Mouse (Mus musculus) MEL (cell line): Measurements from ENCODE around the gene Kansl3. TPM values are rescaled to one million over a fixed set of nuclear protein-coding genes. Genes with fewer than 3 reads are reported as not detected.

Source experiments
- DNase-seq: peaks from one replicate; pipeline ENCODE4 v3.0.0; 2011; ENCODE audit warnings: low read depth, low spot score
- H3K27ac ChIP-seq: 2 replicates; pipeline ENCODE4 v1.5.1; 2012; ENCODE audit warnings: low read depth, mild to moderate bottlenecking, control low read depth, low read length, moderate library complexity; ENCODE audit not compliant: control insufficient read depth
- H3K27me3 ChIP-seq, 2 experiments: fragments of 150-350 bp in 1 of 2; sonication (generic) in 1 of 2; 2 replicates each; pipeline ENCODE4 v1.6.1; 2012; ENCODE audit warnings: low read length in 2 of 2, mild to moderate bottlenecking in 2 of 2, improper control_type of control experiment in 1 of 2, moderate library complexity in 1 of 2; ENCODE audit not compliant: insufficient read depth in 2 of 2, control insufficient read depth in 1 of 2
- H3K36me3 ChIP-seq, 2 experiments: 2 replicates each; pipeline ENCODE4 v1.6.1; 2012 to 2014; ENCODE audit warnings: low read length in 2 of 2, improper control_type of control experiment in 1 of 2, inconsistent platforms in 1 of 2, mild to moderate bottlenecking in 1 of 2; ENCODE audit not compliant: insufficient read depth in 2 of 2, control insufficient read depth in 1 of 2
- H3K4me1 ChIP-seq, 2 experiments: fragments of 150-350 bp in 1 of 2; sonication (generic) in 1 of 2; 2 replicates each; pipeline ENCODE4 v1.6.1; 2012; ENCODE audit warnings: low read length in 2 of 2, improper control_type of control experiment in 1 of 2, mild to moderate bottlenecking in 1 of 2; ENCODE audit not compliant: insufficient read depth in 2 of 2, control insufficient read depth in 1 of 2
- H3K4me3 ChIP-seq, 2 experiments: fragments of 150-350 bp in 1 of 2; sonication (generic) in 1 of 2; 2 replicates each; pipeline ENCODE4 v1.5.1; 2012; ENCODE audit warnings: low read depth in 2 of 2, low read length in 2 of 2, mild to moderate bottlenecking in 2 of 2, moderate library complexity in 2 of 2, control low read depth in 1 of 2, improper control_type of control experiment in 1 of 2; ENCODE audit not compliant: control insufficient read depth in 1 of 2, insufficient read depth in 1 of 2
- H3K79me2 ChIP-seq: 2 replicates; pipeline ENCODE4 v1.6.1; 2012; ENCODE audit warnings: mild to moderate bottlenecking, low read length, moderate library complexity; ENCODE audit not compliant: control insufficient read depth, poor library complexity, insufficient read depth
- H3K9ac ChIP-seq: 2 replicates; pipeline ENCODE4 v1.6.1; 2012; ENCODE audit warnings: low read depth, mild to moderate bottlenecking, control low read depth, low read length, moderate library complexity; ENCODE audit not compliant: control insufficient read depth, poor library complexity, severe bottlenecking
- H3K9me3 ChIP-seq: fragments of 150-350 bp; sonication (generic); replicated peaks from 2 replicates; pipeline ENCODE4 v1.6.1; 2012; ENCODE audit warnings: mild to moderate bottlenecking, low read length, improper control_type of control experiment, moderate library complexity; ENCODE audit not compliant: insufficient read depth
- BHLHE40 ChIP-seq: IDR thresholded peaks from 2 replicates; pipeline ENCODE4 v1.6.1; 2012; ENCODE audit warnings: low read depth, mild to moderate bottlenecking, inconsistent platforms, low read length, improper control_type of control experiment, borderline replicate concordance
- CHD1 ChIP-seq: IDR thresholded peaks from 2 replicates; pipeline ENCODE4 v1.6.1; 2012; ENCODE audit warnings: low read depth, mild to moderate bottlenecking, inconsistent platforms, low read length, improper control_type of control experiment
- CTCF ChIP-seq, 3 experiments: IDR thresholded peaks in 2 of 3; conservative IDR thresholded peaks in 1 of 3; 2 replicates each; pipeline ENCODE4 v1.5.1; 2011 to 2012; ENCODE audit warnings: low read length in 3 of 3, low read depth in 2 of 3, mild to moderate bottlenecking in 2 of 3, improper control_type of control experiment in 1 of 3, inconsistent platforms in 1 of 3, mixed read lengths in 1 of 3, moderate library complexity in 1 of 3; ENCODE audit not compliant: control insufficient read depth in 1 of 3, insufficient read depth in 1 of 3, poor library complexity in 1 of 3, severe bottlenecking in 1 of 3
- EP300 ChIP-seq, 2 experiments: IDR thresholded peaks; 2 replicates each; pipeline ENCODE4 v1.6.1; 2011; ENCODE audit warnings: improper control_type of control experiment in 2 of 2, low read length in 2 of 2, low read depth in 1 of 2, mild to moderate bottlenecking in 1 of 2
- GATA1 ChIP-seq: IDR thresholded peaks from 2 replicates; pipeline ENCODE4 v1.6.1; 2011; ENCODE audit warnings: low read depth, low read length, improper control_type of control experiment
- KAT2A ChIP-seq: conservative IDR thresholded peaks from 2 replicates; pipeline ENCODE4 v1.6.1; 2012; ENCODE audit warnings: low read depth, low read length, improper control_type of control experiment, inconsistent platforms
- MYB ChIP-seq: IDR thresholded peaks from 2 replicates; pipeline ENCODE4 v1.6.1; 2011; ENCODE audit warnings: mild to moderate bottlenecking, low read depth, low read length, improper control_type of control experiment
- NRF1 ChIP-seq: IDR thresholded peaks from 2 replicates; pipeline ENCODE4 v1.6.1; 2014; ENCODE audit warnings: low read depth, mild to moderate bottlenecking, inconsistent platforms, low read length, improper control_type of control experiment, moderate library complexity; ENCODE audit not compliant: poor library complexity, insufficient read depth, severe bottlenecking
- POLR2AphosphoS2 ChIP-seq: IDR thresholded peaks from 2 replicates; pipeline ENCODE4 v1.6.1; 2011; ENCODE audit warnings: low read length, improper control_type of control experiment
- POLR2AphosphoS5 ChIP-seq: IDR thresholded peaks from 2 replicates; pipeline ENCODE4 v1.6.1; 2012; ENCODE audit warnings: low read depth, borderline replicate concordance, mild to moderate bottlenecking, inconsistent platforms, low read length, moderate library complexity, mixed read lengths
- RAD21 ChIP-seq: IDR thresholded peaks from 2 replicates; pipeline ENCODE4 v1.6.1; 2011; ENCODE audit warnings: mild to moderate bottlenecking, low read depth, low read length, improper control_type of control experiment
- RCOR1 ChIP-seq: IDR thresholded peaks from 2 replicates; pipeline ENCODE4 v1.6.1; 2012; ENCODE audit warnings: low read depth, mild to moderate bottlenecking, inconsistent platforms, low read length, improper control_type of control experiment
- SMC3 ChIP-seq: IDR thresholded peaks from 2 replicates; pipeline ENCODE4 v1.6.1; 2011; ENCODE audit warnings: low read depth, low read length, improper control_type of control experiment
- TBP ChIP-seq: IDR thresholded peaks from 2 replicates; pipeline ENCODE4 v1.8.0; 2011; ENCODE audit warnings: low read depth, low read length, improper control_type of control experiment
- USF2 ChIP-seq, 2 experiments: IDR thresholded peaks; 2 replicates each; pipeline ENCODE4 v1.6.1; 2011 to 2012; ENCODE audit warnings: improper control_type of control experiment in 2 of 2, low read length in 2 of 2, borderline replicate concordance in 1 of 2, inconsistent platforms in 1 of 2, low read depth in 1 of 2, mild to moderate bottlenecking in 1 of 2; ENCODE audit not compliant: insufficient read depth in 1 of 2
- ZC3H11A ChIP-seq: IDR thresholded peaks from 2 replicates; pipeline ENCODE4 v1.6.1; 2012; ENCODE audit warnings: low read depth, mild to moderate bottlenecking, inconsistent platforms, low read length, improper control_type of control experiment
- ZKSCAN1 ChIP-seq: IDR thresholded peaks from 2 replicates; pipeline ENCODE4 v1.6.1; 2012; ENCODE audit warnings: low read depth, mild to moderate bottlenecking, inconsistent platforms, low read length, improper control_type of control experiment, moderate library complexity
- polyA plus RNA-seq, 2 experiments: library from polyadenylated mRNA; stranded (reverse) in 1 of 2; unstranded in 1 of 2; fragments of >175 nt in 1 of 2; fragments of >200 nt in 1 of 2; gene quantifications; 2 replicates each; pipeline versions ENCODE4 v1.2.1 to v1.2.4; 2012; ENCODE audit warnings: low replicate concordance in 2 of 2, low read depth in 1 of 2; ENCODE audit not compliant: insufficient read length in 2 of 2, insufficient read depth in 1 of 2, missing spikeins in 1 of 2
- total RNA-seq: library from RNA; depleted of rRNA; stranded (reverse); fragments of 300-350 nt; gene quantifications from 2 replicates; pipeline ENCODE4 v1.2.3, GENCODE M21; 2012

The Kansl3 gene
- total and polyA plus RNA-seq, 3 experiments: 29.0 to 55.4 (median 45.6) TPM

DNA sequence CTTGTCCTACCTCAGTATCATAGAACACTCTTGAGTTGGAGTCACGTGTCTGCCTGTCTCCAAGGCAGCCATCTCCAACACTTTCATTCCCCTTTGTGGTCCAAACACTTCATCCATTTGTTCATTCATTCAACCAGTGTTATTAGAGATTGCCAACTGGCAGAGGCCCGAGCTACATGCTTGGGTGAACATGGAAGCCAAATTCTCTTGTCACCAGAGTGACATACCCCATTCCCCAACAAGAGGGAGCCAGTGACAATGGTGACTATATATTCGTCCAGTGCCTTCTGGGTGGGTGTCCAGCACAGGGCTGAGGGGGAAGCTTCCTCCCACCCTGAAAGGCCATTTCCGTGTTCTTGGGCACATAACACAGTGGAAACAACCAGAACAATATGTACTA lies 10.6 kb upstream of the Kansl3 start:
- H3K27me3 ChIP-seq: no peaks in the 10 kb centered on the region; a peak in 2 of 4 replicates
- peaks cover 0 to 10% of the 10 kb centered on the region in 2 experiments; a peak in 1 of 4 replicates for H3K4me1 ChIP-seq
- H3K36me3 ChIP-seq: 0 out of 4 replicates have a peak, but pooled peaks cover 0 to 2% of the 10 kb centered on the region in 2 experiments
- H3K4me3 ChIP-seq: no peak overlapping the region
- H3K9ac ChIP-seq: no peak overlapping the region
- no peaks in the 10 kb centered on the region for H3K9me3 ChIP-seq
- DNase-seq: no peak
- TF ChIP-seq KAT2A (no peak), TBP (no peak), RAD21 (peak; percentile 1; the same call in 1 of the 2 replicates), ZKSCAN1 (no peak), CTCF (IDR thresholded peaks at IDR 0.05 in 2 of 3, conservative IDR thresholded peaks at IDR 0.05 in 1 of 3; ENCODE audit: control insufficient read depth in 1 of 3, insufficient read depth in 1 of 3, low read depth in 2 of 3, low read length in 3 of 3, poor library complexity in 1 of 3, severe bottlenecking in 1 of 3) (peak in 1 of 3 experiments; percentile 6; a peak in 1 of 6 replicates)
- TF ChIP-seq, all 39 proteins: peak for 2
- no peak overlapping the region for H3K27ac ChIP-seq
- H3K79me2 ChIP-seq: no peaks in the 10 kb centered on the region

DNA sequence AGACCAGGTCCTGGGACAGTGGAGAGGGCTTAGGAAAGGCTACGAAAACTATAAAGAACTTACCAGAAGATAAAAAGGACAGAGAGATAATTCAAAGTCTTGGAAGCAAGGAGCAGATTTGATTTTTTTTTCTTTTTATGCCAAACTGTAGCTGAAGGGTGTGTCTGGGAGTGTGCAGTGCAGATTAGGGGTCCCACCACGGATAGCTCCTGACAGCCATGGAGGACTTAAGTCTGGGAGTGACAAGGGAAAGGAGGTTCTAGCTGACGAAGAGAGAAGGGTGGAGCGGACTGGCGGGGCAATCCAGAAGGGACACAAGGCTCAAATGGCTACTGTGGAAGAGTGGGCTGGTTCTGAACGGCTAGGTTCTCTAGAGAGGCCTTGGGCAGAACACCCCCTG lies 9.9 kb upstream of the Kansl3 start:
- no peak overlapping the region for H3K27ac ChIP-seq
- TF ChIP-seq BHLHE40: no peak
- TF ChIP-seq GATA1: no peak
- no peak for TF ChIP-seq POLR2AphosphoS2
- no peak for TF ChIP-seq NRF1
- no peak for TF ChIP-seq POLR2AphosphoS5
- TF ChIP-seq SMC3: no peak
- no peak for TF ChIP-seq MYB
- no peak for TF ChIP-seq CHD1
- no peak for TF ChIP-seq ZKSCAN1
- TF ChIP-seq EP300 (IDR thresholded peaks at IDR 0.05; ENCODE audit: low read depth in 1 of 2, low read length in 2 of 2): peak; percentile 11 to 38; a peak in 1 of 4 replicates
- TF ChIP-seq RCOR1: 0 out of 2 replicates have a peak, but pooled peaks have one; percentile 24
- no peak for TF ChIP-seq USF2 (IDR thresholded peaks at IDR 0.05; ENCODE audit: borderline replicate concordance in 1 of 2, insufficient read depth in 1 of 2, low read depth in 1 of 2, low read length in 2 of 2)
- no peak for TF ChIP-seq ZC3H11A
- no peaks in the 10 kb centered on the region; a peak in 1 of 4 replicates for H3K27me3 ChIP-seq
- peak; percentile 41 for DNase-seq
- peaks cover 0 to 10% of the 10 kb centered on the region in 2 experiments; a peak in 1 of 4 replicates for H3K4me1 ChIP-seq
- 0 out of 4 replicates have a peak, but pooled peaks cover 0 to 2% of the 10 kb centered on the region in 2 experiments for H3K36me3 ChIP-seq
- no peaks in the 10 kb centered on the region for H3K9me3 ChIP-seq
- H3K4me3 ChIP-seq: no peak overlapping the region
- no peak overlapping the region for H3K9ac ChIP-seq
- no peaks in the 10 kb centered on the region for H3K79me2 ChIP-seq
